Mouse (Mus musculus): ENCODE results near the gene Osbp2. TPM values are rescaled to one million over a fixed set of nuclear protein-coding genes. Genes with fewer than 3 reads are reported as not detected.

The Osbp2 gene
- polyA plus RNA-seq, 1 experiment from 2014 or later = 0.51 TPM

GRCm38 (mm10) chr11:3843943-3844734 lies 19.6 kb downstream of the Osbp2 start:
- 78% methylated on average over 17 of the region's 17 CpGs for WGBS
- H3K4me1 ChIP-seq (replicated peaks; ENCODE audit: control insufficient read depth, insufficient read depth, low read length) = no peaks in the 10 kb centered on the region
- ATAC-seq (replicated peaks; ENCODE audit: low FRiP score, low TSS enrichment, low read depth) = no peak
- H3K9me3 ChIP-seq (ENCODE audit: control insufficient read depth, low read length) = no peaks in the 10 kb centered on the region
- H3K4me3 ChIP-seq (ENCODE audit: low read depth, low read length) = no peak overlapping the region
- no peak overlapping the region for H3K4me2 ChIP-seq (ENCODE audit: low read length)
- no peak overlapping the region for H3K9ac ChIP-seq (ENCODE audit: low read length)
- no peaks in the 10 kb centered on the region for H3K36me3 ChIP-seq (ENCODE audit: control insufficient read depth, insufficient read depth, low read length)
- H3K27me3 ChIP-seq (replicated peaks; ENCODE audit: control insufficient read depth, insufficient read depth, low read length) = no peaks in the 10 kb centered on the region
- DNase-seq (ENCODE audit: low spot score) = no peak
- H3K27ac ChIP-seq (ENCODE audit: low read depth) = no peak overlapping the region

DNA sequence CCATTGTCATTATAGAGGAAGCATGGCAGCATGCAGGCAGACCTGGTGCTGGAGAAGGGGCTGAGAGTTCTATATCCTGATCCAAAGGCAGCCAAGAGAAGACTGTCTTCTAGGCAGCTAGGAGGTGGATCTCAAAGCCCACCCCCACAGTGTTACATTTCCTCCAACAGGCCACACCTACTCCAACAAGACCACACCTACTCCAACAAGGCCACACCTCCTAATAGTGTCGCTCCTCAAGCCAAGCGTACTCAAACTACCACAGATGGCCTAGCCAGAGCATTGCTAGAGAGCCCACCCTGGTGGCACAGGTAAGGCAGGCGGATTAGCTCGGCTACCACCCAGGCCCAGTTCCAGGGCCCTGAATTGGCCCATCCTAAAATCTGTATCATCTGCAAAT lies 28.4 kb downstream of the Osbp2 start:
- H3K36me3 ChIP-seq (ENCODE audit: control insufficient read depth, insufficient read depth, low read length) = no peaks in the 10 kb centered on the region
- no peaks in the 10 kb centered on the region for H3K9me3 ChIP-seq (ENCODE audit: control insufficient read depth, low read length)
- no peaks in the 10 kb centered on the region for H3K27me3 ChIP-seq (replicated peaks; ENCODE audit: control insufficient read depth, insufficient read depth, low read length)
- H3K9ac ChIP-seq (ENCODE audit: low read length) = no peak overlapping the region
- no peak overlapping the region for H3K4me3 ChIP-seq (ENCODE audit: low read depth, low read length)
- no peak overlapping the region for H3K4me2 ChIP-seq (ENCODE audit: low read length)
- DNase-seq (ENCODE audit: low spot score) (no peak), ATAC-seq (replicated peaks; ENCODE audit: low FRiP score, low TSS enrichment, low read depth) (no peak)
- H3K27ac ChIP-seq (ENCODE audit: low read depth) = no peak overlapping the region
- WGBS = 67% methylated on average over 4 of the region's 4 CpGs
- H3K4me1 ChIP-seq (replicated peaks; ENCODE audit: control insufficient read depth, insufficient read depth, low read length) = no peaks in the 10 kb centered on the region

GRCm38 (mm10) chr11:3834421-3835098 lies 29.1 kb downstream of the Osbp2 start:
- Histone ChIP-seq H3K27ac (ENCODE audit: low read depth) (no peak overlapping the region), H3K4me2 (ENCODE audit: low read length) (no peak overlapping the region; the same call in 1 of the 2 replicates), H3K4me1 (replicated peaks; ENCODE audit: control insufficient read depth, insufficient read depth, low read length) (no peaks in the 10 kb centered on the region), H3K27me3 (replicated peaks; ENCODE audit: control insufficient read depth, insufficient read depth, low read length) (no peaks in the 10 kb centered on the region), H3K9me3 (ENCODE audit: control insufficient read depth, low read length) (no peaks in the 10 kb centered on the region), H3K4me3 (ENCODE audit: low read depth, low read length) (no peak overlapping the region), H3K9ac (ENCODE audit: low read length) (no peak overlapping the region), H3K36me3 (ENCODE audit: control insufficient read depth, insufficient read depth, low read length) (no peaks in the 10 kb centered on the region)
- WGBS = 47% methylated on average over 13 of the region's 13 CpGs
- peak; percentile 64 for DNase-seq (ENCODE audit: low spot score)
- peak; percentile 40; the same call in 1 of the 2 replicates for ATAC-seq (replicated peaks; ENCODE audit: low FRiP score, low TSS enrichment, low read depth)

GRCm38 (mm10) chr11:3833544-3834420 lies 29.9 kb downstream of the Osbp2 start:
- H3K9ac ChIP-seq (ENCODE audit: low read length) = no peak overlapping the region
- no peaks in the 10 kb centered on the region for H3K36me3 ChIP-seq (ENCODE audit: control insufficient read depth, insufficient read depth, low read length)
- no peak overlapping the region; the same call in 1 of the 2 replicates for H3K4me2 ChIP-seq (ENCODE audit: low read length)
- H3K4me1 ChIP-seq (replicated peaks; ENCODE audit: control insufficient read depth, insufficient read depth, low read length) = no peaks in the 10 kb centered on the region
- DNase-seq (ENCODE audit: low spot score) (no peak), ATAC-seq (replicated peaks; ENCODE audit: low FRiP score, low TSS enrichment, low read depth) (peak; percentile 50; the same call in 1 of the 2 replicates)
- H3K27ac ChIP-seq (ENCODE audit: low read depth) = no peak overlapping the region
- no peaks in the 10 kb centered on the region for H3K9me3 ChIP-seq (ENCODE audit: control insufficient read depth, low read length)
- WGBS = 32% methylated on average over 21 of the region's 21 CpGs
- no peaks in the 10 kb centered on the region for H3K27me3 ChIP-seq (replicated peaks; ENCODE audit: control insufficient read depth, insufficient read depth, low read length)
- H3K4me3 ChIP-seq (ENCODE audit: low read depth, low read length) = no peak overlapping the region

DNA sequence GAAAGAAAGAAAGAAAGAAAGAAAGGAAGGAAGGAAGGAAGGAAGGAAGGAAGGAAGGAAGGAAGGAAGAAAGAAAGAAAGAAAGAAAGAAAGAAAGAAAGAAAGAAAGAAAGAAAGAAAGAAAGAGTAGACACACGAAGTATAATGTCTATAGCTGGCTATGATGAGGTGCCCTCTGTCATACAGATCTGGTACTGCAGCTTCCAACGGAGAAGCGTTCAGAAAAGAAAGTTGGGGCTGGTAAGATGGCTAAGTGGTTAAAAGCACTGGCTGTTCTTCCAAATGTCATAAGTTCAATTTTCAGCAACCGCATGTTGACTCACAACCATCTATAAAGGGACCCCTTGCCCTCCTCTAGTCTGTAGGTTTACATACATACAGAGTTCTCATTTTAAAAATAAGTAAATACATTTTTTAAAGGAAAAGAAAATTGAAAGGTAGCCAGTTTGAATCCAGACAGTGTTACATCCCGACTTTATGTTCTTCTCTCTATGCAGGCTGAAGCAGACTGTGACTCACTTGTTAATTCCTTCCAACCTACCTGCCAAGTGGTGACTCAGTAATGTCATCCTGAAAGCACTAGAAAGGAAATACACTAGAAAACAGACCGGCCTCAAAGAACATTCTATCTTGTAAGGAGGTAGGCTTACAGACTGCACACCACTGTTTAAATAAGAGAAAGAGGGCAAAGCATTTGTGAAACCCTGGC lies 31.4 kb downstream of the Osbp2 start:
- Histone ChIP-seq H3K4me3 (ENCODE audit: low read depth, low read length) (no peak overlapping the region), H3K36me3 (ENCODE audit: control insufficient read depth, insufficient read depth, low read length) (no peaks in the 10 kb centered on the region), H3K27me3 (replicated peaks; ENCODE audit: control insufficient read depth, insufficient read depth, low read length) (no peaks in the 10 kb centered on the region), H3K4me1 (replicated peaks; ENCODE audit: control insufficient read depth, insufficient read depth, low read length) (no peaks in the 10 kb centered on the region), H3K27ac (ENCODE audit: low read depth) (no peak overlapping the region), H3K9ac (ENCODE audit: low read length) (no peak overlapping the region), H3K9me3 (ENCODE audit: control insufficient read depth, low read length) (no peaks in the 10 kb centered on the region), H3K4me2 (ENCODE audit: low read length) (no peak overlapping the region)
- ATAC-seq (replicated peaks; ENCODE audit: low FRiP score, low TSS enrichment, low read depth) (no peak), DNase-seq (ENCODE audit: low spot score) (no peak)
- 55% methylated on average over 6 of the region's 6 CpGs for WGBS

DNA sequence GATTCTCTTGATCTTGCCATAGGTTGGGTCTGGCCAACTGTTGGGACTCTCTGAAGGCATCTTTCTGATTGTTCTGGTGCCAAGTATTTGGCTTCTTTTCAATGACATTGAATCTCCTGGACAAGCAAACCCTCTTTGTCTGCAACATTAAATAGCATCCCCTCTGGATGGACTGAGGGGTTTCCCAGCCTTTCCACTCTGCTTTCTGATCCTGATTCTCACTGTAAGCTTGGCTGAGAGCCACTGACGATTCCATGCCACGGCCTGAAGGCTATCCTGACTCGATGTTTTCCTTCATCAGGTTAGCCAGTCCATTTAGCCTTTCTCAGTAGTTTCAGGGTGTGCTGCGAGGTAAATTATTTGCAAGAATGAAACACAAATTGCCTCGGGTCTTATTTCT lies 34.0 kb downstream of the Osbp2 start:
- Histone ChIP-seq H3K9me3 (ENCODE audit: control insufficient read depth, low read length) (no peaks in the 10 kb centered on the region), H3K4me3 (ENCODE audit: low read depth, low read length) (no peak overlapping the region), H3K4me1 (replicated peaks; ENCODE audit: control insufficient read depth, insufficient read depth, low read length) (no peaks in the 10 kb centered on the region), H3K36me3 (ENCODE audit: control insufficient read depth, insufficient read depth, low read length) (no peaks in the 10 kb centered on the region), H3K27ac (ENCODE audit: low read depth) (no peak overlapping the region), H3K27me3 (replicated peaks; ENCODE audit: control insufficient read depth, insufficient read depth, low read length) (no peaks in the 10 kb centered on the region), H3K9ac (ENCODE audit: low read length) (no peak overlapping the region), H3K4me2 (ENCODE audit: low read length) (no peak overlapping the region)
- DNase-seq (ENCODE audit: low spot score) (no peak), ATAC-seq (replicated peaks; ENCODE audit: low FRiP score, low TSS enrichment, low read depth) (no peak)
- 89% methylated on average over 5 of the region's 5 CpGs for WGBS

DNA sequence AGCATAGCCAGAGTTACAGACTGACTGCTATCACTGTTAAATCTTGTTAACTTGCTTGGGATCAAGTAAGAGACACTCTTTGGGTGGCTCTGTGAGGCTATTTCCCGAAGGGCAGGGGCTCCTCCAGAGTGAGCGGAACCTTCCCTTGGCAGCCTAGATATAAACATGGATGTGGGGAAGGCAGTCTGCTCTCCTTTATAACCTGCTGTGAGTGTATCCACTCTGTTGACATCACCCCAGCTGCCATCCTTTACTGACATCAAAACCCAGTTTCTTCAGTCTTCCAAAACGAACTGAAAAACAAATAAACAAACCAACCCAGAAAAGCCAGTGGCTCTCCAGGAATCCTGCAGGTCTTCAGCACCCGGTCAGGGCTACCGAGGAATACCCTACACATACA lies 39.6 kb downstream of the Osbp2 start:
- Histone ChIP-seq H3K27me3 (replicated peaks; ENCODE audit: control insufficient read depth, insufficient read depth, low read length) (no peaks in the 10 kb centered on the region), H3K4me1 (replicated peaks; ENCODE audit: control insufficient read depth, insufficient read depth, low read length) (no peaks in the 10 kb centered on the region), H3K9ac (ENCODE audit: low read length) (no peak overlapping the region), H3K36me3 (ENCODE audit: control insufficient read depth, insufficient read depth, low read length) (no peaks in the 10 kb centered on the region), H3K27ac (ENCODE audit: low read depth) (no peak overlapping the region), H3K4me2 (ENCODE audit: low read length) (no peak overlapping the region), H3K9me3 (ENCODE audit: control insufficient read depth, low read length) (no peaks in the 10 kb centered on the region), H3K4me3 (ENCODE audit: low read depth, low read length) (no peak overlapping the region)
- DNase-seq (ENCODE audit: low spot score) (no peak), ATAC-seq (replicated peaks; ENCODE audit: low FRiP score, low TSS enrichment, low read depth) (no peak)
- 48% methylated on average over 5 of the region's 5 CpGs for WGBS

DNA sequence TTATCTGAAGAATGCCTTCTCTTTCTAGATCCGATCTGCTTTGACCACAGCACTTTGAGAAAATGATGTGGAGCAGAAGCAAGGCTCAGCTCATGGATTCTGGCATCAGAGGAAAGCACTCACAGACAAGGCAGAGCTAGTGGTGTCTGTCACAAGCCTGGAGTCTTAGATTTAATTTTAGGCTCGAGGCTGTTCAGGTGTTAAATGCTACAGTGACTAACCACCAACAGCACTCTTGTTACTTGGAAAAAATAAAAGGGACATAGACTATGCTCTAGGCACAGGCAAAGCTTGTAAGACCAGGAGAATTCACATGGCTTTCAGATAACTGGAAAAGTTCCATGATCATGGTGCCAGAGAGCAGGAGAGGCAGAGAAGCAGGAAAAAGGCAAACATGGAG lies 40.3 kb downstream of the Osbp2 start:
- Histone ChIP-seq H3K27ac (ENCODE audit: low read depth) (no peak overlapping the region), H3K9me3 (ENCODE audit: control insufficient read depth, low read length) (no peaks in the 10 kb centered on the region), H3K4me2 (ENCODE audit: low read length) (no peak overlapping the region), H3K27me3 (replicated peaks; ENCODE audit: control insufficient read depth, insufficient read depth, low read length) (no peaks in the 10 kb centered on the region), H3K4me3 (ENCODE audit: low read depth, low read length) (no peak overlapping the region), H3K36me3 (ENCODE audit: control insufficient read depth, insufficient read depth, low read length) (no peaks in the 10 kb centered on the region), H3K9ac (ENCODE audit: low read length) (no peak overlapping the region), H3K4me1 (replicated peaks; ENCODE audit: control insufficient read depth, insufficient read depth, low read length) (no peaks in the 10 kb centered on the region)
- no peak for DNase-seq (ENCODE audit: low spot score)
- ATAC-seq (replicated peaks; ENCODE audit: low FRiP score, low TSS enrichment, low read depth) = no peak
- WGBS = 51% methylated on average over 2 of the region's 2 CpGs
